Comparison of ENCODE assay signal across 15 mouse cellular contexts in the genomic region with DNA sequence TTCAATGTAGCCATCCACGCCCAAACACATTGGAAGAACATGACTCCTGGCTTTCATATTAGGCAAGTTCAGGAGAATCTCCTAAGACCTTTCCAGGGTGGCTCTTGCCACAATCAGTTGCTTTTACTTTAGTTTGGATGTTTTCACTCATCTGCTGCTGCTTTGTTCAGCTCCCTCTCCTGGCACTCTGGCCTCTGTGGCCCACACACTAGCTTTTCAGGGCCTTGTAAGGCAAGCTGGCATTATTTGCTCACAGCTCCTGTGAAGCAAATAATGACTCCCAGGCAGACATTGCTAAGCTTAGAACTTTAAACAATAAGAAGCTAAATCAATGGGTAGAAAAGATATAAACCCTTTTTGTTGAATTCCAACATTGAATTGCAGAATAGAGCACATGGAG.
"Had no signal": no experiment of that assay in that cellular context is flagged by ENCODE, and none has a peak within 500 bp of the region (broad histone marks: within the 10 kb centered on the region; RNA-seq: fewer than 3 reads in every experiment).

No protein-coding gene starts in this region.

- H3K9me3 ChIP-seq: limb, embryonic 10.5 days; liver, embryonic 15.5 days; neural tube, embryonic 12.5 days had no signal

- H3K27me3 ChIP-seq: liver, embryonic 15.5 days; neural tube, embryonic 12.5 days had no signal

- H3K4me1 ChIP-seq: limb, embryonic 10.5 days; liver, embryonic 15.5 days; neural tube, embryonic 12.5 days had no signal

- H3K36me3 ChIP-seq: limb, embryonic 10.5 days; liver, embryonic 15.5 days; neural tube, embryonic 12.5 days had no signal

- DNase-seq: kidney, postnatal 10 days; kidney, postnatal 4 days; lung, adult 2 months; lung, postnatal 36 days; retina, postnatal 1 day; right cerebral cortex, postnatal 4 days; spleen, adult 18-20 months; thymus, adult 18-20 months; thymus, postnatal 14 days had no signal

- H3K9ac ChIP-seq: liver, embryonic 15.5 days; neural tube, embryonic 12.5 days had no signal

- H3K4me2 ChIP-seq: liver, embryonic 11.5 days; liver, embryonic 15.5 days; neural tube, embryonic 12.5 days had no signal

- H3K27ac ChIP-seq: left cerebral cortex, adult 2 months; limb, embryonic 10.5 days; liver, embryonic 15.5 days; neural tube, embryonic 12.5 days had no signal

- ATAC-seq: lung, postnatal 0 days had no signal

- H3K4me3 ChIP-seq: left cerebral cortex, adult 2 months; limb, embryonic 10.5 days; liver, embryonic 15.5 days; neural tube, embryonic 12.5 days had no signal
